Mouse (Mus musculus): ENCODE data around the gene Tnfrsf9.
A peak's percentile ranks its signal among the peaks of the same experiment; 100 is the strongest.

Tnfrsf9 gene

DNA sequence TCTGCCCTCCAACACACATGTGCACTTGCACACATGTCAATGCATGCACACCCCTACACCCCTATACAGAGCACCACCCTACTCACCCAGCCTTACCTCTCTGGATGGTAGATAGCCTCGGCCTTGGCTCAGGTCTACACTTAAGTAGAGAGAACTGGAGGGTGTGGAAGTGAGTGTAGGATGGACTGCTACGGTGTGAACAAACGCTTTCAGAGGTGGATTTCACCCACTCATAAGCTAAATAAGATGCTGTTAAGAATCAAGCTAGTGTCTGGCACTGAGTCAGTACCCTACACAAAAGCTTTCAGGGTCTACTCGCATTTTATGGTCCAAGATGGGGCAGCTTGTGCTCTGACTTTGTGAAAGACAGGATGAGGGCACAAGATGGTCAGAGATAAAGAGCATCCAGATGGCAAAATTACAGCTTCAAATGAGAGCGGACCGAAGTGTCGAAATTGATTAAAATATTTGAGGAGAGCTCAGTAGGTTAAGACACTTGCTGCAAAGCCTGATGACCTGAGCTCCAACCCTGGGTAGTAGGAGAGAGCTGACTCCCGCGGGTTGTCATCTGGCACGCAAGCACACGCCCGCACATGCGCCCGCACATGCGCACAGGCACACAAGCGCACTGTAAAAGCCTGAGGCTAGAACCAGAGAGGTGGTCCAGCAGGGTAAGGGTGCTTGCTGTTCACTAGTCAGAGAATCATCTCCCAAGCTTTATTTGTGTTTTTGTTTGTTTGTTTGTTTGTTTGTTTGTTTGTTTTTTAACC lies 23.1 kb downstream of the Tnfrsf9 start:
- peak; percentile 65 to 73 for DNase-seq

DNA sequence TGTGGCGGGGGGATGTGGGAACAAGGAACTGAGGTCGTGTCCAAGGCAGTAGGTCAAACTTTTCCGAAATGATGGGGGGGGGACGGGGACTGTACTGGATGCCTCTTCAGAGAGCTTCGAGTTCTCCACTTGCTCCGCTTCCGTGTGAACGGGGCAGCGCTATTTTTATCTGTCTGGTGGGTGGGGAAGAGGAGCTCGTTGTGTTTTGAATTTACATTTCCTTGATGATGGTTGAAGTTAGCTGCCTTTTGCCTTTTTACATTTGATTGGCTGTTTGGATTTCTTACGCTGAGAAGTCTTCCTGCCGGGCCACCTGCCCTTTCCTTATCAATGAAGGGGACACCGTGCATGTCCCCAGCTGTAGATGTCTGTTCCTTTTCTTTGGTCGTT lies 23.7 kb downstream of the Tnfrsf9 start:
- DNase-seq, result no peak

DNA sequence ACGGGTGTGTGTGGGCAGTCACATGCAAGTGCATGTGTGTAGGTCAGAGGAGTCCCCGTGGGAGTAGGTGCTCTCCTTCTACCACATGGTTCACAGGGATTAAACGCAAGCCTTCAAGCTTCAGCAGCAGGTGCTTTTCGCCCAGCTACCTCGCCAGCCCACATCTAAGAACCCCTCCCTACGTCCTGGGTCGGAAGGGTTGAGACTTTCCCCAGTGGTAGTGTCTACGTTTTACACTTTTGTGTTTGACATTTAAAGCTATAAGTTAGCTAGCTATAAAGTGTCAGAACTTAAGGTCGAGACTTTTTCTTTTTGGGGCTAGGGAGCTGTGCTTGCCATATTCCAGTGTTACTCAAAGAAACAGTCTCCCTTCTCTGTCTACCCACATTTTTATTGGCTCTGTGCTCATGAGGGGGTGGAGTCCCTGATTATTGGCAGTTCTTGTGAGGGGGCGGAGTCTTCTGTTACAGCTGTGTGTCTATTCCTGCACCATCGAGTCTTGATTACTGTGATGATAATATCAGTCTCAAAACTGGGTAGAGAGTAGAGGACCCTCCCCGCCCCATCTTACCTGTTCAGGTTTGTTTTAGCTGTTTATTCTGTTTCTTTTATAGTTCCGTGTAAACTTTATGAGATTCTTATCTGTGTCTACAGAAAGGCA lies 25.8 kb downstream of the Tnfrsf9 start:
- no peak for DNase-seq

DNA sequence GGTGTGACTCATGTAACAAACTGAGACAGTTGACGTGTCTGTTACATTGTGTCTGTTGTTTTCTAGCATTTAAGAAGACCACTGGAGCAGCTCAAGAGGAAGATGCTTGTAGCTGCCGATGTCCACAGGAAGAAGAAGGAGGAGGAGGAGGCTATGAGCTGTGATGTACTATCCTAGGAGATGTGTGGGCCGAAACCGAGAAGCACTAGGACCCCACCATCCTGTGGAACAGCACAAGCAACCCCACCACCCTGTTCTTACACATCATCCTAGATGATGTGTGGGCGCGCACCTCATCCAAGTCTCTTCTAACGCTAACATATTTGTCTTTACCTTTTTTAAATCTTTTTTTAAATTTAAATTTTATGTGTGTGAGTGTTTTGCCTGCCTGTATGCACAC lies 30.3 kb downstream of the Tnfrsf9 start:
- DNase-seq, result no peak

DNA sequence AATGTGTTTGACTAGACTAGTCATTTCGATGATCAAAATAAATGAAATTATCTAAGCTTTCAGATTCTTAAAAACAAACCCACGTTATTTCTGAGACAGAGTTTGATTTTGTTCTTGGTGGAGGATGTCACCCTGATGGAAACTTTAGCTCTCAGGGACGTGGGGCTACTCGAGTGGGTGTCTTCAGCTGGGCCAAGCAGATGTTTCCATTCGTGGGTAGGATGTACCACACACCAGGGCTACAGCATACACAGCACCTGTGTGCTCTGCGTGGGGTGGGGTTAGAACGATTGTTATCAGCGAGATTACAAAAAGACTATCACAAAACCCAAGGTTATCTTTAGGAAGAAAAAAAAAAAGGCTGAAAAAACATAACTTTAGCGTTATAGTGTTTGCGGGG lies 36.6 kb downstream of the Tnfrsf9 start:
- DNase-seq, result no peak

DNA sequence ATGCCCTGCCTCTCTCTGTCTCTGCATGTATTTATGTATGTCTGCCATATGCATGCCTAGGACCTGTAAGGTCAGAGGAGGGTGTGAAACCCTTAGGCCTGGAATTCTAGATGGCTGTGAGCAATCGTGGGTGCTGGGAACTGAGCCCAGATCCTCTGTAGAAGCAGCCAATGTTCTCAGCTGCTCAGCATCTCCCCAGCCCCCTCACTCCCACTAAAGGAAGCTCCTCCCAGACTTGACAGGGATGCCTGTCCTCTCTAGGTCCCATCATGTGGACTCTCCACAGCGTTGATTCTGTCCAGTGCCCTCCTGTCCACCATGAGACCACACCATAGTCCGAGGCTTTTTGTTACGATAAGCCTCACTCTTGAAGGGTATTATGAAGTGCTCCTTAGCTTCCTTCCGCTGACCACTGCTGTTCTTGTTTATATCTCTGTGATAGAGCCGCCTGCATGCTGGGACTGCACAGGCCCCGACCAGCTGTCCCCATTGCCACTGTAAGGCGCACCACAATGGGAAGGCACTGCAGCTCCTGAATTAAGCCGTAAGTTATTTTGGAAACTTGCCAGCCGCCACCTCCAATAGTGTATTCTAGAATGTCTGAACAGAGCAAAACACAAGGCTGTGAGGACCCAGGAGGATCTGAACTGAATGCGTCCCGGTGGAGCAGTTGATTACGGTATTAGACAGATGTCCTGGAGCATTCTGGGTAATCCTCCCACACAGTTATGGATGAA lies 42.2 kb downstream of the Tnfrsf9 start:
- peak; percentile 46 to 58 for DNase-seq

DNA sequence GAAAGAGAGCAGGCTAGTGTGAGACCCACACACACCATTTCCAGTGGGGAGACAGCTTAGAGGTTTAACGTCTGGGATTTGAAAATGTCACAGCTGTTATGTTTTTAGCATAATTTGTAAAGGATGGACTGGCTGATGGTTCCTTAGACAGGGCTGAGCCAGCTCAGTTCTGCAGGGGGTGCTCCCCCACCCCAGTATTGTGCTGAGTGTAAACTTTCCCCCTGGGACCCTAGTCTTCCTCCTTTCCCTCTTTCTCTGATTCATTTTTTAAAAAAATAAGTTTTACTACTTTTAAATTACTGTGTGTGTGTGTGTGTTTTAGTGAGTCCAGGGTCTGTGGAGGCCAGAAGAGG lies 42.7 kb downstream of the Tnfrsf9 start:
- DNase-seq, result no peak

DNA sequence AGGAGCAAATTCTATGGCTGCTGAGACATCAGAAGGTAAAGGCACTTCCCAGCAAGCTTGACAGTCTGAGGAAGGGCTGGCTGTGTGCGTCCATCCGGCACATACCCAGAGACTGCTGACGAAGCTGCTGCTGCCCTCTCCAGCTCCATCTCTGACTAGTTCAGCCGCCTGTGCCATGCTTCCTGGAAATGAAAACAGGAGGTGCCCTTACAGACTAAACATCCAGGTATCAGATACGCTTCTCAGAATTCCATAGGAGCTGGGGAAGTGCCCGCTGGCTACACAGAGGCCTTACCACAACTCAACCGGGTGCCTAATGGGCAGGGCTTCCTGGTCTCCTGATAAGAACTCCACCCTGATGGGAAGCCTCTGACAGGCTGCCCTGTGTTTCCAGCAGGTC lies 44.2 kb downstream of the Tnfrsf9 start:
- no peak for DNase-seq

DNA sequence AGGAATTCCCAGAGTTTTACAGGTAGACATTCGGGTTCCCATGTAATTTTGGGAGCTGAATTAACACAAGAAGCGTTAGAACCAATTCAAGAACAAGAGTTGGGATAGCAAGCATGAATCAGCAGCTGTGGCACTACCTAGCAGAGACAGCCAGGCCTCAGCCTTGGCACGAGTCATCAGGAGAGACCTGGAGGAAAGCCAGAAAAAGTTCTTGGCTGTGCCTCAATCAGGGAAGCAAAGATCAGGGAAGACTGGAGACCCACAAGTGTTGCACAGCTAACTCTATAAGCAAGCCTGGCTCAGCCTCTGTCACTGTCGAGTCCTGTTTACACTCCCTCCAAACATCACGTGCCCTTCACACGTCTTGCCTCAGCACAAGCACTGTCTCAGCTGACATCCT lies 47.9 kb downstream of the Tnfrsf9 start:
- DNase-seq, result peak; percentile 41 to 48

DNA sequence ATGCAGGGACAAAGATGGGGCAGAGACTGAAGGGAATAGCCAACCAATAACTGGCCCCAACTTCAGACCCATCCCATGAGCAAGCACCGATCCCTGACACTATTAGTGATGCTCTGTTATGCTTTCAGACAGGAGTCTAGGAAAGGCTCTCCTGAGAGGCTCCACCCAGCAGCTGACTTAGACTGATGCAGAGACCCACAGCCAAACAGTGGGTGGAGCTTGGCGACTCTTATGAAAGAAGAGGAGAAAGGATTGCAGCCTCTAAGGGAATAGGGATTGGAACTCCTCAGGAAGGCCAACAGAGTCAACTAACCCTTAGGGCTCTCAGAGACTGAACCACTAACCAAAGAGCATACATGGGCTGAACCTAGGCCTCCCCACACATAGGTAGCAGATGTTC lies 49.3 kb downstream of the Tnfrsf9 start:
- no peak for DNase-seq

DNA sequence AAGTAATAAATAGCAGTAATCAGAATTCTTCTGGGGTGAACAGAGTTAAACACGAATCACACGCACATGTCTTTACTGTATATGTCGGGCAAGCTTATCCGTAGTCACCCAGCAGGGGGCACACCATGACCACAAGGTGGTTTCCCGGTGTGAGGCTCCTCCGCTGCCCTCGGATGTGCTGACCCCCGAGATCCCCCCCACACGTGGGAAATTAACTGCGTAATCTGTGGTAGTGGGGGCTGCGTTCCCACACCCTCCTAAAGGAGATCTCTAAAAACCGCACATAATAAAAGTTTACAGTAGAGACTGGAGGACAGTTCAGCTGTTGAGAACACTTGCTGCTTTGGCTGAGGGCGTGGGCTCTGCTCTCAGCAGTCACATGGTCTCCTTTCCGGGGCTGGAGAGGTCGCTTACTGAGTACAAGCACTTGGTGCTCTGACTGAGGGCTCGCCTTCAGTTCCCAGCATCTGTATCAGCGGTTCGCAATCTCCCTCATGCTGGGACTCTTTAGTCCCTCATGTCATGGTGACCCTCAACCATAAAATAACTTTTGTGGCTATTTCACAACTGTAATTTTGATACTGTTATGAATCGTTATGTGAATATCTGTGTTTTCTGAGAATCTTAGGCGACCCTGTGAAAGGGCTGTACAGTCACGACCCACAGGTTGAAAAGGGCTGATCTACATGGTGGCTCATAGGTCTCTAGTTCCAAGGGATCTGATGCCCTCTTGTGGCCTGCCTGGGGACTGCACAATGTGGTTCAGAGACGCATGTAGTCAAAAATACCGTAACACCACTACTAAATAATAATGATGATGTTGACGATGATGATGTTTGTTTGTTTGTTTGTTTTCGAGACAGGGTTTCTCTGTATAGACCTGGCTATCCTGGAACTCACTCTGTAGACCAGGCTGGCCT lies 50.5 kb downstream of the Tnfrsf9 start:
- peak; percentile 93 to 96 for DNase-seq

DNA sequence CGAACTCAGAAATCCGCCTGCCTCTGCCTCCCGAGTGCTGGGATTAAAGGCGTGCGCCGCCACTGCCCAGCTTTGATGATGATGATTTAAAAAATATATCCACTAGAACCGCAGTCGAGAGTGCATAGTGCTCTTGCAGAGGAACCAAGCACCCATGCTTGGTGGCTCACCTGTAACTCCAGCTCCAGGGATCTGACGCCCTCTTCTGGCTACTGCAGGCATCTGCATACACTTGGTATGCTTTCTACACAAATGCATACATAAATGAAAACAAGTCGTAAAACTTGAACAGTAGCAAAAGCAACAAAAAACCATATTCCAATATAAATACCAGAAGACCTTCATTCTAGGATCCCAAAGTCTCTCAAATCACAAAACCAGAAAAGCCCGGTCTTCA lies 51.2 kb downstream of the Tnfrsf9 start:
- peak in 1 of 2 experiments; percentile 22 for DNase-seq

DNA sequence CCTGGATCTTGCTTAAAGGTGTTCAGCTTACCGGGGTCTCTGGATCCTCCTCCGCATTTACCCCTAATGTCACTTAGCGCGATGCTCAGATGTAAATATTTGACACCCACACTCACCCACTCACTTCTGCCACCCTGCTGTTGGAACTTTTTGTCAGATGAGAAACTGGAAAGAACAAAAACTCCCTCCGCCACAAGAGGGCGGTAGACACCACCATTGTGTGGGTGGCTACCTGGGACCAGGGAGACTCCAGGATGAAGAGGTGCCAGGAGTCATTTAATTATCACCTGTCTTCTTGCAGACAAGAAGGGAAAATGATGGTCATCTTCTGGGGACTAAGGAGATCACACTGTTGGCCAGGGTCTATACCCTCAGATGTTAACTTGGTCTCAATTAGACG lies 52.2 kb downstream of the Tnfrsf9 start:
- DNase-seq, result peak; percentile 80 to 86

DNA sequence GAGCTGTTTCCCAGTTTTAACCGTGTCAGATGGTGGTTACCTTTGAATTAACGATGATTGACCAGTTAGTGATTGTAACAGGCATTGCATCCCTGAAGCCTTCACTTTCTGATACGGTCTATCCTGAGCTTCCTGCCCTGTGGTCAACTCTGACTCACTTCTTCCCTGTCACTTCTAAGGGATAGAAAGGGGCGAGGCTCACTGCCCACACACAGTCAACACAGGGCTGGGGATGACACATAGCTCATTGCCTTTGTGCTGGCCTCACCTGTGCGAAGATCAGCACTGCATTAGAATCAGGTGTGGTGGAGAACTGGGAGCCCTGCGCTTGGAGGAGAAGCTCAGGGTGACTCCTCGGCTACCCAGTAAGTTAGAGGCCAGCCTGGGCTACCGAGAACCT lies 54.6 kb downstream of the Tnfrsf9 start:
- DNase-seq, result no peak

DNA sequence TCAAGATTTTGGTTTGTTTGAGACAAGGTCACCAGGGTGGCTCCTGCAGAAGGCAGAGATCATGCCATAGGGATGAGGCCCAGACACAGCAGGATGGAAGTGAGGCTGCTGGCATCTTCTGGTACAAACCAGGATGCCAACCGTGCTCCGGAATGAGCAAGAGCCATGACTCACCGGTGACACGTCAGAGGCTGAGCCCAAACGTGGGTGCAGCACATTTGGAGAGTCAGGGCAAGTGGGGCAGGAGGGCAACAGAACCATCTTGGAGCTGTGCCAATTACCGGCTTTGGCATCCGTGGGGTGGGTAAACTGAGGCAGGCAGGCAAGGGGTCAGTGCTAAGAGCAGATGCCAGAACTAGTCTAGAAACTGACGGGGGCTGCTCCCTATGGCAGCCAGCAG lies 58.9 kb downstream of the Tnfrsf9 start:
- DNase-seq, result no peak

DNA sequence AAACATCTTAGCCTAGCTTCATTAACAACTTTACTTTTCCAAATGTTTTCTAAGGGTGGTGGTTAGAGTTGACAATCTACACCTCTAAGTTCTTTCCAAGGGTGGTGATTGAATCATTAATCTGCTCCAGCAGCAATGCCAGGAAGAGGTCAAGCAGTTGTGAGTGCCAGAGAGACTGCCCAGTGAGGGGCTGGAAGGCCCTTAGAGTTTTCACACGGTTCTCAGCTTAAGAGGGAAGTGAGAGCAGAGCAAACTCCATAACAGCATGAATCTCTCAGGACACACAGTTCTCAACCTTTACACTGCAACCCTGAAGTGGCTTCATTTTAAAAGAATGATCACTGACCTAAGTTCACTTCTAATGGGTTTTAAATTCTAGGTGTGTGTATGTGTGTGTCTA lies 60.8 kb downstream of the Tnfrsf9 start:
- no peak for DNase-seq

DNA sequence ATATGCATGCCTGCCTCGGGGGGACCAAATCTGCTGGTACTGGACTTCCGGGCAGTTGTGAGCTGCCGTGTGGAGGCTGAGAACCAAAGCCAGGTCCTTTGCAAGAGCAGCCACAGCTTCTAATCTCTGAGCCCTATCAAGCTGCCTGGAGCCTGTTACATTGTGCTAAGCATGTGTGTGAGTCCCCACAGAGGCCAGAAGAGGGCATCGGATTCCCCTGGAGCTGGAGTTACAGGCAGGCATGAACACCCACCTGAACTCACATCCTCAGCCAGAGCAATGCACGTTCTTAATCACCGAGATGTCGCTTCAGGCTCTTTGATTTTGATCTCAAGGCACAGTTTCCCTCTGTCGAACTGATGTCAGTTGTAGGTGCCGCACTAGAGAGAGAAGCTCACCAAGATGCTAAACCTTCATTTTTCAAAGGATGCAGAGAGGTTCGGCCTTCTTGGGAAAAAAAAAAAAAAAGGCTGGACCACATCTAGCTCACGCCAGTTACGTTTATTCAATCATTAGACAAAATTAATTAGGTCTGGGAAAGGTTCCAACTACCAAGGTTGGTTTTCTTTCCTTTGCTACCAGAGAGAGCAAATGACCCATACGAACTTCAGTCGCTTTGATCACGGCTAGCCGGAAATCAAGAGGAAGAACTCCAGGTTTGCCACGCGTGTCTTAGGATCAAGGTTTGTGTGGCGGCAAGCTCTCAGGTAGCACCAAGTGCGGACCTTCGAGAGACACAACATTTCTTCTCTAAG lies 64.0 kb downstream of the Tnfrsf9 start:
- no peak for DNase-seq

DNA sequence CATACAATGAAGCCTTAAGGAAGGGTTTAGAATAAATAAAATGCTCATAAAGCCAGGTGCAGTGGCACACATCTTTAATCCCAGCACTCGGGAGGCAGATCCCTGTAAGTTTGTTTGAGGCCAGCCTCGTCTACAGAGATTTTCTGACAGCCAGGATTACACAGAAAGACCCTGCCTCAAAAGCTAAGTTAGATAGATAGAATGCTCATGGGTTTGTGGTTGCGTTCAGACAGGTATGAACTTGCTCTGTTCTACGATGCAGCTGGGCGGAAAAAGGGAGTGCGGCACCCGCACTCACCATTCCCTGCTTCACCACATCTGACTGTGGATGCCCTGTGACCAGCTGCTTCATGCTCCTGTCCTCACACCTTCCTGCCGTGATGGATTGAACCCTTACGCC lies 65.1 kb downstream of the Tnfrsf9 start:
- no peak for DNase-seq

DNA sequence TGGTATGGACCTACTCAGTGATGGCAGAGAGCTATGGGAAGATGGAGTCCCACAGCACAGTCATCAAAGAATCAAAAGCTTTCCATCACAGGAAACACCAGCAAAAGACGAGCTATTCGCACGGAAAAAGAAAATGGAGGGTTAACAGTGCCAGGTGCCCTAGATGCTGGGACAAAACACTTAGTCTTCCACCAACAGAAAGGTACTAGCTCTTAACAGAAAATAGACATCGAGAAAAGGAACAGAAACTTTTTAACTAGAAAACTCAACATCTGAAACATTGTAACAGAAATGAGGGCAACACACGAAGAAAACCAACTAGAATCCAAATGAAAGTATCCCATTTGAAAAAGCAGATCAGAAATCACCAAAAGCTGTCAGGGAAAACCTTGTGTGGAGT lies 65.8 kb downstream of the Tnfrsf9 start:
- DNase-seq, result no peak

DNA sequence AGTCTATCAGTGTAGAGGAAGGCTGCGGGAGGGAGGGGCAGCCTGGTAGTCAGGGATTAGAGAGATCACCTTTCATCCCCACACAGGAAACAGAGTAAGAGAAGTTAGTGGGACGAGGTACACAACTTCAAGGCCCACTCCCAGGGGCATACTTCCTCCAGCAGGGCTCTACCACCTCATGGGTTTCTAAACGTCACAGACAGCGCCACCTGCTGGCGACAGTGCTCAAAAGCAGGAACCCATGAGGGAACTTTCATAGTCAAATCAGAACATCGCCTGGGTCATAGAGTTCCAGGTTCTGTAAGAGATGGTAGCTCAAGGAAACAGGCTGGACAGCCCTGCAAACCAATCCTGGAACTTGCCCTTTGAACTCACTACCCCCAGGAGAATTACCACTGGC lies 75.8 kb downstream of the Tnfrsf9 start:
- DNase-seq, result peak in 1 of 2 experiments; percentile 25

Data from cerebellum, postnatal 10 days (tissue).